Mouse (Mus musculus): Measurements from ENCODE around the gene Akr1c18.

Gene Akr1c18

GRCm38 (mm10) chr13:4101691-4102090, 48.8 kb downstream of the Akr1c18 start:
- CTCF ChIA-PET, result no interaction called here
